Mouse (Mus musculus): ENCODE data around the gene Gskip.

Gskip gene

GRCm38 (mm10) chr12:105724616-105725015 lies 40.0 kb downstream of the Gskip start:
- no peak for DNase-seq

GRCm38 (mm10) chr12:105725736-105726135 lies 41.1 kb downstream of the Gskip start:
- no peak for DNase-seq

GRCm38 (mm10) chr12:105727268-105727667 lies 42.6 kb downstream of the Gskip start:
- DNase-seq, result no peak

- DNase-seq, result peak; percentile 7
Observed at GRCm38 (mm10) chr12:105727964-105728363, 43.3 kb downstream of the Gskip start.

DNA sequence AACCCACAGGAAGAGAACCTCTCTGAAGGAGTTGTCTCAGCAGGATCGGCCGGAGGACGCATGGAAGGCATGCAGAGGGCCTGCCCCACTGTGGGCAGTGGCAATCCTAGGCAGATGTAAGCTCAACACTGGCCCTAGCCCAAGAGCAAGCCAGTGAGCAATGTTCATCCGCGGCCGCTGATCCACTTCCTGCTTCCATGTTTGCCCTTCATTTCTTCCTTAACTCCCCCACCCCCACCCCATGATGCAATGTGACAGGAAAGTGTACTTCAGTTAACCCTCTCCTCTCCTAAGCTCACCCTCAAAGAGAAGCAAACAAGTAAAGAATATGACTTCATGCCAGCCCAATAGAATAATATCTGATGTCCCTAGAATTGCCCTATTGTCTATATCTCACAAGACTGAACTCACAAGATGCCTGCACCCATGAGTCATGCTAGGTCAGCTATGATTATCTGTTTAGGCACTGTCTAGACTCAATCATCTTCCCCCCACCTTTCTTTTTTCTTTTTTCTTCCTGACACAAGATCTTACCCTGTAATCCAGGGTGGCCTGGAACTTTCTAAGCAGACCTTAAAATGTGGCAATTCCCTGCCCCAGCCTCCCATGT lies 46.3 kb downstream of the Gskip start:
- DNase-seq, result no peak

DNA sequence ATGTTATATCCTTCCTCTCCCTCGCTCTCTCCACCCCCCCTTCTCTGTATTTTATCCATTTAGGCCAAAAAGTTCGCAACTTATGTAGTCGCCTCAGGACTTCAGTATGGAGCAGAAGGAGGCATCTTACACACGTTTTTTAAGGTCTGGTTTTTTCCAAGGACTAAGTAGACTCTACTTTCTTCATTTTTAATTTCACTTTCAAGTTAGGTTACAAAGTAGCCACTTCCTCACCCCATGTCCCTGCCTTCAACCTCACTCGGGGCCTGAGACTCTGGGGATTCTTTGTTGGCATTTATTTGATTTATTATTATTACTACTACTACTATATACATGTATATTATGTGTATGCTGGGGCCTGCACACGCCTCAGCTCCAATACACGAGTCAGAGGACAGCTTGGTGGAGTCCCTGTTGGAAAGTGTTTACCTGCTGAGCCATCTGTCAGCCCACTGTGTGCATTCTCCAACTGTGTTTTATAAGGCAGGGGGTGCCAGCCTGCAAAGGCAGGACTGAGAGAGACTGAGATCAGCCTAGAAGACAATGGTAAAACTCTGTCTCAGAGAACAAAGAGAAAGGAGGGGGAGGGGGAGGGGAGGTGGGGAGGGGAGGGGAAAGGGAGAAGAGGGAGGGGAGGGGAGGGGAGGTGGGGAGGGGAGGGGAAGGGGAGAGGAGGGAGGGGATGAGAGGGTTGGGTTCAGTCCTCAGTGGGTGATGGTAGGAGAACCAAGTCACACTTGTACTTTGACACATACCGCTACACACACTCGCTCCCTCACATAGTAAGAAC lies 48.9 kb downstream of the Gskip start:
- no peak for DNase-seq

DNA sequence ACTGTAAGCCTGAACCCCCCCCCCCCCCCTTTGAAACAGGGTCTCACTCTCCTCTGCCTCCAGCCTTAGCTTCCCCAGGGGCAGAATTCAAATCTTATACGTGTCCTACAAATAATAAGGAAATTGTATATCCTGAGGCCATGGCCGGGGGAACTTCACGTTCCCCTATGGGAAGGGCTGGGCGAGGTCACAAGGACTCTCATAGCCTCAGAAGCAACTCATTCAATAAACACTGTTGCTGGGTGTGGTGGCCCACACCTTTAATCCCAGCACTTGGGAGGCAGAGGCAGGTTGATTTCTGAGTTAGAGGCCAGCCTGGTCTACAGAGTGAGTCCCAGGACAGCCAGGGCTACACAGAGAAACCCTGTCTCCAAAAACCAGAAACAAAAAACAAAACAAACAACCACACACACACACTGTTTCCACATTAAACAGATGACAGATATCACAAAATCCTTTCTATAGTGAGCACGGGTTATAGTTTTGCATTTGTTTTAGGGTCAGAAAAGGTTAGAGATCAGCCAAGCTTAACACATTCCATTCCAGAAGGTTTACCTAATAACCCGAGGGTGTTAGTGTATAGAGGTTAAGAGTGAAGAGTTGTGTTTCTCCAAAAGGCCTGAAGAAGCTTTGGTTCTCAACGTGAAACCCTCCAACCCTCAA lies 50.7 kb downstream of the Gskip start:
- DNase-seq, result no peak

DNA sequence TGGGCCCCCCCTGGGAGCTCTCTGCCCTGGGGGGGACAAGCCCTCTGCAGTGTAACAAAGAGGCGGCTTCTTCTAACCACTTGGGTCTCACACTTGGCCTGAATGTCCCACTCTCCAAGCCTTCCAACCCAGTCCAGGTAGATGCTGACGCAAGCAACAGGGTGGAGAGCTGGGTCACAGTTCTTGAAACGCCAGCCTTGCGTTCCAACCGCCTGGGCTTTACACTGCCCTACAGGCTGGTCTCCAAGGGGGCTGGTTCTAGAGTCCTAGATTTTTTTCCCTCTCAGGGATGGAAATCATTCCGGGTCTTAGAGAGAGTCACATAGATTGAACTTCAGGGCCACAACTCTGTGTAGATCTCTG lies 51.2 kb downstream of the Gskip start:
- DNase-seq, result no peak

DNA sequence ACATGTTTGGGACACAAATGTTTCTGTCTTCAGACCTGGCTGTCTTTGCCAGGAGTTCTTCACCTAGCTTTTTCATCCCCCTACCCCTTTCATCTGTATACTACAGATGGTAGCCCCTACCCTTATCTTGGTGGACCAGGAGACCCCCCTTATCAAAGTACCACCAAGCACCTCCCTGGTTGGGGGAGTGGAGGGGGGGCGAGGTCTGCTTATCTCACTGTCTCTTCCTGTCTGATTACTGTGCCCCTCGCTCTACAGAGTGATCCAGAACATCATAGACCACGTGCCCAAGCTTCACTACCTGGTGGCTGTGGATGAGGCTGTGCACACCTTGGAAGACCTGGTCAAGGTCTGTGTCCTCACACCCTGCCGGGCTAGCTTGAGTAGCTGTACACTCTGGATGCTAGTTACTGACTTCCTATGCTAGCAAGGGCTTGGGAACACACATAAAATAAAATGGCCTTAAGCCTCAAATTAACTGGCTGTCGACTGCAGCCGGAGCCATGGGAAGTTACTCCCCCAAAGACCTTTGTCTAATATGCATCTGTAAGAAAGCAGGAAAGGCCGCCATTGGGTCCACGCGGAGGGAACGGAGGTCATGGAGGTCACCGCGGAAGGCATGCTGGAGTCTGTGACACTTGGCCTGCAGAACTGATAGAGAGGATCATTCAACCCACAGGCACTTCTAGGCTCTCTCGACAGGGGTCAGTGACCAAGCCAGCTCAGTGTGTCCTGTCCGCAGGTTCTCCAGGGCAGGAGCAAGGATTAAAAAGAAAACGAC lies 53.9 kb downstream of the Gskip start:
- DNase-seq, result no peak

- no peak for DNase-seq
Observed at GRCm38 (mm10) chr12:105739656-105740055, 55.0 kb downstream of the Gskip start.

GRCm38 (mm10) chr12:105748114-105748513 lies 63.5 kb downstream of the Gskip start:
- no peak for DNase-seq
